Mouse (Mus musculus) heart, adult 2 months (tissue): ENCODE measurements around the gene Dnajb9.

Experiments
- EP300 ChIP-seq: fragments of 200-500 bp; IDR thresholded peaks from 2 replicates; pipeline ENCODE4 v1.6.1; 2011; ENCODE audit warnings: low read depth, low read length, control low read depth; ENCODE audit not compliant: insufficient read depth
- POLR2A ChIP-seq: fragments of 200-500 bp; IDR thresholded peaks from 2 replicates; pipeline ENCODE4 v1.6.1; 2011; ENCODE audit warnings: mild to moderate bottlenecking, low read depth, low read length, control low read depth; ENCODE audit not compliant: insufficient read depth

GRCm38 (mm10) chr12:44223044-44223443 lies 12.9 kb upstream of the Dnajb9 start:
- TF ChIP-seq EP300 (no peak), POLR2A (no peak)
